Mouse (Mus musculus) E14TG2a.4 (cell line): ENCODE measurements at regions not wholly inside any gene's neighbourhood (a gene's known extent, or its start where the extent isn't known, plus 50 kb on each side); places are given as distances from the start of the nearest gene placed in this dataset.

Source experiments
- H3K27me3 ChIP-seq: 2 replicates; pipeline ENCODE4 v1.6.1; 2014; ENCODE audit warnings: low read length, control low read depth; ENCODE audit not compliant: insufficient read depth
- H3K36me3 ChIP-seq: 2 replicates; pipeline ENCODE4 v1.6.1; 2014; ENCODE audit warnings: low read length, control low read depth; ENCODE audit not compliant: insufficient read depth
- H3K4me1 ChIP-seq: replicated peaks from 2 replicates; pipeline ENCODE4 v1.6.1; 2014; ENCODE audit warnings: low read depth, low read length, control low read depth
- H3K4me3 ChIP-seq: replicated peaks from 2 replicates; pipeline ENCODE4 v1.5.1; 2014; ENCODE audit warnings: mild to moderate bottlenecking, low read length
- H3K9me3 ChIP-seq: 2 replicates; pipeline ENCODE4 v1.6.1; 2014; ENCODE audit warnings: low read length, control low read depth
- CTCF ChIP-seq: conservative IDR thresholded peaks from 2 replicates; pipeline ENCODE4 v1.5.1; 2014; ENCODE audit warnings: low read length
- NANOG ChIP-seq: IDR thresholded peaks from 2 replicates; pipeline ENCODE4 v1.6.1; 2014; ENCODE audit warnings: borderline replicate concordance, low read length, mixed read lengths
- POU5F1 ChIP-seq: IDR thresholded peaks from 2 replicates; pipeline ENCODE4 v1.6.1; 2014; ENCODE audit warnings: low read length, borderline replicate concordance

GRCm38 (mm10) chr12:96075365-96075764 is 383.3 kb downstream of the Flrt2 start:
- Histone ChIP-seq H3K4me1 (no peaks in the 10 kb centered on the region), H3K4me3 (no peak overlapping the region), H3K9me3 (no peaks in the 10 kb centered on the region), H3K27me3 (no peaks in the 10 kb centered on the region), H3K36me3 (no peaks in the 10 kb centered on the region)
- no peak for TF ChIP-seq CTCF
- no peak for TF ChIP-seq NANOG
- TF ChIP-seq POU5F1: no peak

GRCm38 (mm10) chr12:96090995-96091394 is 399.0 kb downstream of the Flrt2 start:
- TF ChIP-seq NANOG: no peak
- no peak for TF ChIP-seq POU5F1
- TF ChIP-seq CTCF: no peak
- H3K9me3 ChIP-seq: no peaks in the 10 kb centered on the region
- H3K4me1 ChIP-seq: no peaks in the 10 kb centered on the region
- no peaks in the 10 kb centered on the region for H3K36me3 ChIP-seq
- no peaks in the 10 kb centered on the region for H3K27me3 ChIP-seq
- no peak overlapping the region for H3K4me3 ChIP-seq

- no peaks in the 10 kb centered on the region for H3K27me3 ChIP-seq
- no peaks in the 10 kb centered on the region for H3K9me3 ChIP-seq
- H3K36me3 ChIP-seq: no peaks in the 10 kb centered on the region
- no peak overlapping the region for H3K4me3 ChIP-seq
- TF ChIP-seq CTCF: no peak
- TF ChIP-seq NANOG: no peak
- TF ChIP-seq POU5F1: no peak
- H3K4me1 ChIP-seq: no peaks in the 10 kb centered on the region
These were observed 414.2 kb downstream of the Flrt2 start for GRCm38 (mm10) chr12:96106254-96106653.

GRCm38 (mm10) chr12:96114727-96115379 is 422.8 kb downstream of the Flrt2 start:
- no peak for TF ChIP-seq NANOG
- no peak for TF ChIP-seq POU5F1
- no peak for TF ChIP-seq CTCF
- Histone ChIP-seq H3K27me3 (no peaks in the 10 kb centered on the region), H3K9me3 (no peaks in the 10 kb centered on the region), H3K36me3 (no peaks in the 10 kb centered on the region), H3K4me1 (no peaks in the 10 kb centered on the region), H3K4me3 (no peak overlapping the region)

GRCm38 (mm10) chr12:96117553-96117952 is 425.5 kb downstream of the Flrt2 start:
- Histone ChIP-seq H3K9me3 (no peaks in the 10 kb centered on the region), H3K4me1 (no peaks in the 10 kb centered on the region), H3K36me3 (no peaks in the 10 kb centered on the region), H3K4me3 (no peak overlapping the region), H3K27me3 (no peaks in the 10 kb centered on the region)
- TF ChIP-seq NANOG (no peak), CTCF (no peak), POU5F1 (no peak)

- Histone ChIP-seq H3K4me1 (no peaks in the 10 kb centered on the region), H3K27me3 (no peaks in the 10 kb centered on the region), H3K4me3 (no peak overlapping the region), H3K9me3 (no peaks in the 10 kb centered on the region), H3K36me3 (no peaks in the 10 kb centered on the region)
- no peak for TF ChIP-seq NANOG
These were observed 432.3 kb downstream of the Flrt2 start for GRCm38 (mm10) chr12:96124156-96124931.

- TF ChIP-seq CTCF (no peak), POU5F1 (no peak), NANOG (no peak)
- H3K4me1 ChIP-seq: no peaks in the 10 kb centered on the region
- H3K36me3 ChIP-seq: no peaks in the 10 kb centered on the region
- no peaks in the 10 kb centered on the region for H3K27me3 ChIP-seq
- H3K9me3 ChIP-seq: no peaks in the 10 kb centered on the region
- no peak overlapping the region for H3K4me3 ChIP-seq
These were observed 437.9 kb downstream of the Flrt2 start for GRCm38 (mm10) chr12:96129870-96130454.

- H3K27me3 ChIP-seq: no peaks in the 10 kb centered on the region
- H3K9me3 ChIP-seq: no peaks in the 10 kb centered on the region
- H3K4me1 ChIP-seq: no peaks in the 10 kb centered on the region
- no peak overlapping the region for H3K4me3 ChIP-seq
- TF ChIP-seq NANOG: no peak
- H3K36me3 ChIP-seq: no peaks in the 10 kb centered on the region
These were observed 438.9 kb downstream of the Flrt2 start for GRCm38 (mm10) chr12:96130796-96131512.
